Mouse (Mus musculus): ENCODE results near the gene Zfp821. TPM values are rescaled to one million over a fixed set of nuclear protein-coding genes. Genes with fewer than 3 reads are reported as not detected.
A peak's percentile ranks its signal among the peaks of the same experiment; 100 is the strongest.

Gene Zfp821
- polyA plus RNA-seq, 1 experiment from 2014 or later: 58.7 TPM

DNA sequence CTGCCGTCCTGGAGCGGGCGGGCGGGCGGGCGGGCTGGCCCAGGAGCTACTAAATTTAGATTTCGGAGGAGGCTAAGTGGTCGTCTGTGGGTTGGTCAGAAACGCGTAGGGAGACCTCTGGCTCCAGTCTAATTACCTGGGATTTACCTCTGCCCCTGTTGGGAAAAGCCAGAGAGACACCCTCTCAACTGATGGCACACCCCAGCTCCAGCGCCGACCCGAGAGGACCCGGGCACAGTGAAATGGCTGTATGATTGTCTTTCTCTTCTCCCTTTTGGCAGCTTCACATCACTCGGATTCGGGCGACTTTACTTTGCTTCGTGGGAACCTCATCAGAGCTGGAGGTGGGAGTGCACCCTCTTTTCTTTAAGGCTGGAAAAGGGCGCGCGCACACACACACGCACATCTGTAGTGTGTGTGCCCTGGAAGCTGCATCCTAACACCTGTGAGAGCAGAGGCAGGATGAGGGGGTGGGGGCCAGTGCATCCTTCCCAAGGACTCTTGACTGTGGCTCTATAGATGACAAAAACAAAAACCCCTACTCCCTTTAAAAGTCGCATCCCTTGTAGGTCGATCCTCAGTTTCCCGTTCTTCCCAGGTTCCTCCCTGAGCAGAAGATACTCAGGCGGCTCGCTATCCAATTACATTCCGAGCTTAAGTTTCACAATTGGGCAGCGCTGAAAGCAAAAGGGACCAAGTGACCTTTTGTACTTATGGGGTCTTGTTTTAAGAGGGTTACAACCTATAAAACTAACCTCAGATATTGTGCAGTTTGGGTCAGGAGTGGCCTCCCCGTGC is 929 bp downstream of the Zfp821 start:
- H3K9me3 ChIP-seq (ENCODE audit: control insufficient read depth, low read length): no peaks in the 10 kb centered on the region
- peaks cover 22% of the 10 kb centered on the region for H3K36me3 ChIP-seq (ENCODE audit: control insufficient read depth, insufficient read depth, low read length)
- WGBS: 1% methylated on average over 24 of the region's 30 CpGs
- peak overlapping the region; percentile 96 for H3K4me3 ChIP-seq (ENCODE audit: low read length)
- peak overlapping the region; percentile 87 for H3K4me2 ChIP-seq (ENCODE audit: low read length)
- H3K27ac ChIP-seq (ENCODE audit: low read depth, low read length): peak overlapping the region; percentile 98
- peak overlapping the region; percentile 100 for H3K9ac ChIP-seq (ENCODE audit: low read depth, low read length)
- peak; percentile 49 for ATAC-seq
- no peaks in the 10 kb centered on the region for H3K27me3 ChIP-seq (replicated peaks; ENCODE audit: control insufficient read depth, insufficient read depth, low read length)
- H3K4me1 ChIP-seq (ENCODE audit: control insufficient read depth, insufficient read depth, low read depth, low read length): peaks cover 27% of the 10 kb centered on the region

DNA sequence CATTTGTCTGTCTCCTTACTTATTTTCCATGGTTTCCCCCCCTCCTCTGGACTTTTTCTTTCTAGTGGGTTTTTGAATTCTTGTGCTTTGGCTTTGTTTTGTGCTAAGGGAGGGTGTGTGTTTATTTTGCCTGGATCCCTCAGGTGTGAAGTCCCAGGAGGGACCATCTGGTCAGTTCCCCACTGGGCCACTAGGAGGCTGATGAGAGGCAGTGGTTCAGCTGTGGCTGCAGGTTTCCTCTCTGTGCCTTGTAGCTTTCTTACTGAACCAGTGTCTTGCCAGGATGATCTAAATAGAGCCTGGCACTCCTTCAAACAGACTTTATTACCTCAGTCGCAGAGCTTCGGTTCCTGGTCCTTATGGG is 1.5 kb downstream of the Zfp821 start:
- Histone ChIP-seq H3K36me3 (ENCODE audit: control insufficient read depth, insufficient read depth, low read length) (peaks cover 28% of the 10 kb centered on the region), H3K4me2 (ENCODE audit: low read length) (peak overlapping the region; percentile 87), H3K4me1 (ENCODE audit: control insufficient read depth, insufficient read depth, low read depth, low read length) (peaks cover 27% of the 10 kb centered on the region), H3K9me3 (ENCODE audit: control insufficient read depth, low read length) (no peaks in the 10 kb centered on the region), H3K27me3 (replicated peaks; ENCODE audit: control insufficient read depth, insufficient read depth, low read length) (no peaks in the 10 kb centered on the region), H3K9ac (ENCODE audit: low read depth, low read length) (peak overlapping the region; percentile 100; the same call in 1 of the 2 replicates), H3K4me3 (ENCODE audit: low read length) (peak overlapping the region; percentile 96), H3K27ac (ENCODE audit: low read depth, low read length) (no peak overlapping the region)
- 23% methylated on average over 2 of the region's 2 CpGs for WGBS
- ATAC-seq: no peak

DNA sequence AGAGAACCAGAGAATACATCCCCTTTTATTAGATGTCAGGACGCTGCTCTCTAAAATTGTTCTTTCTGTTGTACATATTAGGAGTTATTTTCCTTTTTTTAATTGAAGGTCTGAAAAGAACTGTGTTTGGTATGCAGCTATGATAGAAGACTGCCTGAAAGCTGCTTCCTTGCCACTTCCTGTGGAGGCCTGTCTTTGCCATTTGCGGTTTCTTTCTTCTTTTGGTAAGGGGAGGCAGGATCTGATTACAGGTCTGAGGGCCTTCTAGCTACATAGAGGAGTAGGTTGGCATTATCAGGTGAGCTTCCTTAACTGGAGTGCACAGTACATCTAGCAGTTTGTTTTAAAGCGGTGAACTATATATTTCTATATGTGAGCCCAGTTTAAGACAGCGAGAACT is 2.6 kb downstream of the Zfp821 start:
- 97% methylated on average over 4 of the region's 4 CpGs for WGBS

DNA sequence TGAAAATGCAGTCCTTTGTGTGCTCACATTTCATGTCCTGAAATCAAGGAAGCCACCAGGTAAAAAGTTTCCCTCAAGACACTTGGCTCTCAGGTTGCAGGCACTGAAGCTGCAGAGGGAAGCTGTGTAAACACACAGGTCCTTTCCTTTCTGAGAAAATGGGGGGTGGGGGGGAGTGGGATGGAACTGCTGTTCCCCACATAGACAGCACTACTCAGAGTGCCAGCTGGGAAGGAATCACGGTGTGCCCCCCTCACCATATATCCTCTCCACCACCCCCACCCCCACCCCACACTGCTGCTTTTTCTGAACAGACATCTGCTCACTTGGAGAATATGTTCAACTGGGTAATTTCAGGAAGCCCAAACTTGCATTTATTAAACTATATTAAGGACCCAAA is 7.2 kb downstream of the Zfp821 start:
- peaks cover 60% of the 10 kb centered on the region for H3K36me3 ChIP-seq (ENCODE audit: control insufficient read depth, insufficient read depth, low read length)
- WGBS: 100% methylated on average over 1 of the region's 1 CpGs
- no peak overlapping the region for H3K9ac ChIP-seq (ENCODE audit: low read depth, low read length)
- no peak overlapping the region for H3K4me2 ChIP-seq (ENCODE audit: low read length)
- H3K4me1 ChIP-seq (ENCODE audit: control insufficient read depth, insufficient read depth, low read depth, low read length): peaks cover 10% of the 10 kb centered on the region
- no peaks in the 10 kb centered on the region for H3K27me3 ChIP-seq (replicated peaks; ENCODE audit: control insufficient read depth, insufficient read depth, low read length)
- ATAC-seq: no peak
- H3K4me3 ChIP-seq (ENCODE audit: low read length): no peak overlapping the region
- H3K27ac ChIP-seq (ENCODE audit: low read depth, low read length): no peak overlapping the region
- H3K9me3 ChIP-seq (ENCODE audit: control insufficient read depth, low read length): no peaks in the 10 kb centered on the region

More for the DNA sequence above, 2.6 kb downstream of the Zfp821 start:
- Histone ChIP-seq H3K9ac (ENCODE audit: low read depth, low read length) (no peak overlapping the region), H3K4me2 (ENCODE audit: low read length) (peak overlapping the region; percentile 87), H3K27ac (ENCODE audit: low read depth, low read length) (no peak overlapping the region), H3K36me3 (ENCODE audit: control insufficient read depth, insufficient read depth, low read length) (peaks cover 33% of the 10 kb centered on the region), H3K4me1 (ENCODE audit: control insufficient read depth, insufficient read depth, low read depth, low read length) (peaks cover 27% of the 10 kb centered on the region), H3K27me3 (replicated peaks; ENCODE audit: control insufficient read depth, insufficient read depth, low read length) (no peaks in the 10 kb centered on the region), H3K4me3 (ENCODE audit: low read length) (no peak overlapping the region), H3K9me3 (ENCODE audit: control insufficient read depth, low read length) (no peaks in the 10 kb centered on the region)
- ATAC-seq: no peak

DNA sequence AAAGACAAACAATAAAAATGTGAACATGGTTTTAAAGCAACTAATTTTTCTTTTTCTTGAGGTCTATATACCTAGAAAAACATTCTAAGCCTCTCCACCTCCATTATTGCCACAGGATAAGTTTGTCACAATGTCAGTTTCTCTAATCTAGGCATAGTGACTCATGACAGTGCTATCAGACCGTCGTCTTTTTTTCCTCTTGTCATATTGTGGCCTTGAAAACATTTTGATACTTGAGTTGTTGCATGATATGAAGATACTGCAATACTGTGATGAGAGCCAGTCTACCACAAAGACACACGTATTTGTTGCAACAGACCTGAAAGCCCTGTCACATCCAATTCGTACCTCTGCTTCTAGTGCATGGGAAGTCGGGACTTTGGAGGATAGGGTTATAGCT is 9.6 kb downstream of the Zfp821 start:
- H3K4me1 ChIP-seq (ENCODE audit: control insufficient read depth, insufficient read depth, low read depth, low read length): no peaks in the 10 kb centered on the region
- H3K36me3 ChIP-seq (ENCODE audit: control insufficient read depth, insufficient read depth, low read length): peaks cover 58% of the 10 kb centered on the region
- 96% methylated on average over 5 of the region's 5 CpGs for WGBS
- H3K4me2 ChIP-seq (ENCODE audit: low read length): no peak overlapping the region
- H3K9me3 ChIP-seq (ENCODE audit: control insufficient read depth, low read length): no peaks in the 10 kb centered on the region
- no peak overlapping the region for H3K4me3 ChIP-seq (ENCODE audit: low read length)
- H3K27me3 ChIP-seq (replicated peaks; ENCODE audit: control insufficient read depth, insufficient read depth, low read length): no peaks in the 10 kb centered on the region
- H3K9ac ChIP-seq (ENCODE audit: low read depth, low read length): no peak overlapping the region
- ATAC-seq: no peak
- H3K27ac ChIP-seq (ENCODE audit: low read depth, low read length): no peak overlapping the region

DNA sequence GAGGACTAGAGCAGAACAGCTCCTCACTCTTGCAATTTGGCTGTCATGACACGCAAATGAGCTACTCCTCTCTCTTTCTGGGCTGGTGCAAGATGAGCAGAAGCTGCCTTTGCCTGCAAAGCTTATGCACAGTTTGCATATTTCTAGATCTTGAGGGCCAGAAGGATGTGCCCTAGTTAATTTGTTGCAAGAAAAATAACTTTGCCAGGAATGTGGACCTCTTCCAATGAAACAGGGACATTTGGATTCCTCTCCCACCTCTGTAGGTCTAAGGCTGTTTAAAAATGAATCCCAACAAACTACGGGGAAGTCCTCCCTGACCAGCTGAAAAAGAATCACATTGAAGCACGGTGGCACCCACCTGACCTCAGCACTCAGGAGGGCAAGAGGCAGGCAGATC is 19.8 kb downstream of the Zfp821 start:
- Histone ChIP-seq H3K4me3 (ENCODE audit: low read length) (no peak overlapping the region), H3K9ac (ENCODE audit: low read depth, low read length) (no peak overlapping the region), H3K4me1 (ENCODE audit: control insufficient read depth, insufficient read depth, low read depth, low read length) (no peaks in the 10 kb centered on the region), H3K27ac (ENCODE audit: low read depth, low read length) (no peak overlapping the region), H3K27me3 (replicated peaks; ENCODE audit: control insufficient read depth, insufficient read depth, low read length) (no peaks in the 10 kb centered on the region), H3K4me2 (ENCODE audit: low read length) (no peak overlapping the region), H3K36me3 (ENCODE audit: control insufficient read depth, insufficient read depth, low read length) (peaks cover 60% of the 10 kb centered on the region), H3K9me3 (ENCODE audit: control insufficient read depth, low read length) (no peaks in the 10 kb centered on the region)
- ATAC-seq: no peak
- 86% methylated on average over 3 of the region's 3 CpGs for WGBS

DNA sequence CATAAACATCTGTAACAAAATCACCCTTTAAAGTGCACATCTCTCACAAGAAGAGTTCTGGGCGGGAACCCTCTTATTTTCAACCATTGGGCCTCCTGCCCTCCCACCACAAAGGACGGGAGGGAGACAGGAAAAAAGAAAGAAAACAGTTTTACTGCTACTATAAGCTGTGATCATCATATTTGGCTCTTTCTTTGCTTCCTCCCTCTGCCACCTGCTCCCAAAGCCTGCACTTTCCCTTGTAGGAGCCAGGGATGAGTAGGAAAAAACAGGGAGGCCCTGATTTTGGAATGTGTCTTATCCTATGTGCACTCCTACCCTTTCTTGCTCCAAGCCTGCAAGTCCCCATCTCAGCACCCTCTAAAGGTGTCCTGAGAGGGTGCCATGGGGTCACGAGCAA is 25.7 kb downstream of the Zfp821 start:
- no peaks in the 10 kb centered on the region for H3K27me3 ChIP-seq (replicated peaks; ENCODE audit: control insufficient read depth, insufficient read depth, low read length)
- H3K4me3 ChIP-seq (ENCODE audit: low read length): no peak overlapping the region
- 87% methylated on average over 3 of the region's 3 CpGs for WGBS
- H3K36me3 ChIP-seq (ENCODE audit: control insufficient read depth, insufficient read depth, low read length): peaks cover 26% of the 10 kb centered on the region
- H3K9me3 ChIP-seq (ENCODE audit: control insufficient read depth, low read length): no peaks in the 10 kb centered on the region
- H3K4me2 ChIP-seq (ENCODE audit: low read length): no peak overlapping the region
- H3K4me1 ChIP-seq (ENCODE audit: control insufficient read depth, insufficient read depth, low read depth, low read length): peaks cover 4% of the 10 kb centered on the region
- ATAC-seq: no peak
- no peak overlapping the region for H3K27ac ChIP-seq (ENCODE audit: low read depth, low read length)
- H3K9ac ChIP-seq (ENCODE audit: low read depth, low read length): no peak overlapping the region

DNA sequence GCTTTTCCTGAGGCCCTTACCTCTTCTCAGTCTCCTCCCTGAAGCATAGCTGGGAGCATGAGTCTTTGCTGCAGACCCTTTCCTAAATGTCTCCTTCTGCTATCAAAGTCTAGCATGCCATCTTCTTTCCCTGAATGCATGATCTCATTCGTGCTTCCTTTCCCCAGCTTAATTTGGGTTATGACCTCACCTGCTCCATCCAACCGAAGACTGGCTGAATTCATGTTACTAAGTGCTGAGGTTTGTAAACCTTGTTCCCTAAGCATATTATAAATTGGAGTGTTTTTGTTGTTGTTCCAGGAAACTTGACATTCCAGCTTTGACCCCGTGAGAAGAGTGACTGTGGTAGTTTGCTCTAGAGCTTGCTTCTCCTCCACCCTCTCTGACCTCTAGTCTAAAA is 28.7 kb downstream of the Zfp821 start:
- no peak overlapping the region for H3K4me3 ChIP-seq (ENCODE audit: low read length)
- H3K4me1 ChIP-seq (ENCODE audit: control insufficient read depth, insufficient read depth, low read depth, low read length): peaks cover 9% of the 10 kb centered on the region
- 94% methylated on average over 3 of the region's 3 CpGs for WGBS
- H3K36me3 ChIP-seq (ENCODE audit: control insufficient read depth, insufficient read depth, low read length): peaks cover 21% of the 10 kb centered on the region
- H3K27me3 ChIP-seq (replicated peaks; ENCODE audit: control insufficient read depth, insufficient read depth, low read length): no peaks in the 10 kb centered on the region
- no peak for ATAC-seq
- H3K4me2 ChIP-seq (ENCODE audit: low read length): no peak overlapping the region
- H3K9me3 ChIP-seq (ENCODE audit: control insufficient read depth, low read length): no peaks in the 10 kb centered on the region
- H3K9ac ChIP-seq (ENCODE audit: low read depth, low read length): no peak overlapping the region
- H3K27ac ChIP-seq (ENCODE audit: low read depth, low read length): no peak overlapping the region

DNA sequence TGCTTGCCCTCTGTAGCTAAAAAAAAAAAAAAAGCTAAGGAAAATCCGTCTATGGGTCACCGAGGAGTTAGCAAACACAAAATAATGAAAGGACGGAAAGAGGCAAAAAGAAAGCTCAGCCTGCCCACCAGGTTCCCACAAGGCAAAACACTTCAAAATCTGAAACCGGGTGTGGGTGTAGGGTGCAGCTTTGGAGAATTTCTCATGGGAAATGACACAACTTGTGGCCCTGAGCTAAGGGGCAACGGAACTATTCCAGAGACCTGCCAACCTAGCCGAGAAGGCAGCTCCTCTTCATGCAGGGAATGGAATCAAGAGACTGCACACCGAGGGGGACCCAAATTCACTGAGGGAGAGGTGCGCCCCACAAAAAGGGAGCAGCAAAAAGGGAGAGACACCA is 31.5 kb downstream of the Zfp821 start:
- Histone ChIP-seq H3K36me3 (ENCODE audit: control insufficient read depth, insufficient read depth, low read length) (peaks cover 15% of the 10 kb centered on the region), H3K4me3 (ENCODE audit: low read length) (peak overlapping the region; percentile 99), H3K4me1 (ENCODE audit: control insufficient read depth, insufficient read depth, low read depth, low read length) (peaks cover 9% of the 10 kb centered on the region), H3K27me3 (replicated peaks; ENCODE audit: control insufficient read depth, insufficient read depth, low read length) (no peaks in the 10 kb centered on the region), H3K9me3 (ENCODE audit: control insufficient read depth, low read length) (no peaks in the 10 kb centered on the region), H3K4me2 (ENCODE audit: low read length) (peak overlapping the region; percentile 89), H3K9ac (ENCODE audit: low read depth, low read length) (peak overlapping the region; percentile 99), H3K27ac (ENCODE audit: low read depth, low read length) (peak overlapping the region; percentile 64; the same call in 1 of the 2 replicates)
- WGBS: 7% methylated on average over 7 of the region's 8 CpGs
- ATAC-seq: no peak
